Mouse (Mus musculus) gastrocnemius, adult 2 months (tissue): ENCODE results near the gene Kpna3. TPM values are rescaled to one million over a fixed set of nuclear protein-coding genes. Genes with fewer than 3 reads are reported as not detected.
A peak's percentile ranks its signal among the peaks of the same experiment; 100 is the strongest.
"Not testable (repeated sequence)": the region's sequence is repeated elsewhere in the genome, so short reads cannot be mapped to it uniquely, and the experiment has no call there.

Experiments
- DNase-seq: peaks from one replicate; pipeline ENCODE4 v3.0.0; 2022
- H3K27ac ChIP-seq: fragments of 200-600 bp; 2 replicates; pipeline ENCODE4 v1.8.1; 2022; ENCODE audit warnings: mild to moderate bottlenecking
- H3K4me3 ChIP-seq: fragments of 200-600 bp; 2 replicates; pipeline ENCODE4 v1.8.1; 2022; ENCODE audit warnings: mild to moderate bottlenecking, moderate library complexity
- CTCF ChIP-seq: fragments of 200-600 bp; IDR thresholded peaks from 2 replicates; pipeline ENCODE4 v1.8.1; 2022; ENCODE audit warnings: antibody characterized with exemption, mild to moderate bottlenecking, moderate library complexity
- intact Hi-C: fragments of 180-260 bp; cut with DNase I; formaldehyde crosslinking; loops from one replicate; pipeline ENCODE4 v1.15.1; 2025
- total RNA-seq, 2 experiments: library from RNA; stranded (reverse); gene quantifications; 2 replicates each; pipeline ENCODE4 v1.2.3; 2021

The Kpna3 gene
- total RNA-seq, 2 experiments from 2014 or later: 111 to 118 TPM

DNA sequence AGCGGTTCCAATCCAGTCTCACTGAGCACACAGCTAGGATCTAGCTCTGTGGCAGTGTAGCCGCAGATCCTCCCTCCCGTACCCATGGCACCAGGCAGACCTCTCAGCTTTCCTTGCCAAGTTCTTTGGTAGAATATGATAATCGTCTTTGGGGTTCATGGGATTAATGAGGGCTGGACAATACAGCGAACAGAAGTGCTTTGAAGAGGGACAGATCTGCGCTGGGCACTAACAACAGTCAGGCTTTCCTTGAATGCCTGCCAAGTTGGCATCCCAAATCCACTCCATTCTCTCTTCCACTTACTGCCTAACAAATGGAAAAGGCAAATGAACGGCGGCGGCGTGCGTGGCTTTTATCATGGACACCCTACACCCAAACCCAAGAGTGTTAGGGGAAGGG, 109.1 kb downstream of the Kpna3 start:
- DNase-seq: peak; percentile 29
- peak overlapping the region; percentile 96 for H3K27ac ChIP-seq
- TF ChIP-seq CTCF: no peak
- H3K4me3 ChIP-seq: peak overlapping the region; percentile 62
- intact Hi-C loops: loop anchor here (5.0 kb wide), 1 partner anchor 227 kb away; the partner anchor contains the start of gene Spryd7

- TF ChIP-seq CTCF: peak; percentile 7; the same call in 1 of the 2 replicates
- peak overlapping the region; percentile 92 for H3K27ac ChIP-seq
- peak overlapping the region; percentile 60 for H3K4me3 ChIP-seq
- DNase-seq: peak; percentile 87
- intact Hi-C loops: no loop called here
Observed at GRCm38 (mm10) chr14:61327618-61328450, 111.8 kb downstream of the Kpna3 start.

- DNase-seq: peak; percentile 39
- Histone ChIP-seq H3K27ac (peak overlapping the region; percentile 92), H3K4me3 (peak overlapping the region; percentile 60)
- TF ChIP-seq CTCF: peak; percentile 59
- intact Hi-C loops: not testable (repeated sequence)
Observed at GRCm38 (mm10) chr14:61327007-61327406, 112.7 kb downstream of the Kpna3 start.

DNA sequence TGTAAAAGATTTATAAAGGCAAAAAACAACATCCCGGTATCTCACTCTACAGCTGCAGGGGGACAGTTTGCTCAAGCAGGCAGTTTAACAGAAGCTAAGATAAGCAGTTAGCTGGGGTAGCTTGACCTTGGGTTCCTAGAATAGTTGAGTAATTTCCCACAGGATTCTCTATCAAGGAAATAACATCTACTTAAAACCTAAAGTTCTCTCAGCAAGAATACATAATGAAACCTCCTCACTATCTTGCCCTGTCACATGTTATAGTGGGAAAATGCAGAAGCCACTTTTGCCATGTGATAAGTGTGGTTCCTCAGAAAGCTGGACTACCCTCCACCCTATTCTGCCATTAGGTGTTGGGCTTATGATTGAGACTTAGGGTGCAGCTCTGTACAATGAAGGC, 116.9 kb downstream of the Kpna3 start:
- no peak for DNase-seq
- no peak for TF ChIP-seq CTCF
- Histone ChIP-seq H3K4me3 (no peak overlapping the region), H3K27ac (no peak overlapping the region)
- intact Hi-C loops: no loop called here

DNA sequence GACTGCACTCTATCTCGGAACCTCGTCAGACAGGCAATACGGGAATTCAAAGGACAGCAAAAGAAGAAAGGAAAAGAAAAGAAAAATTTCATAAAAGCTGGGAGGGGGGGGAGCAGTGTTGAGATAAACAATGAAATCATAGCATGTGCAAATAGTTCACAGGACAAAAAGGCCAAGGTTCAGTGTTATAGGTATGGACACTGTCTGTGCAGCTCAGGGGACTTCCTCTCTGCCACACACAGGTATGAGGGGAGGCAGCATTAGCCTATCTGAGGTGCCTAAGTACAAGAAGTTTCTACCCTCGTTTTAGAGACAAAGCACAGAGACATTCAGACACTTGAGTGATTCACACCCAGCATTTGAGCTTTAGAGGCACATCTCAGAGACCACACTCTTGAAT, 118.5 kb downstream of the Kpna3 start:
- H3K27ac ChIP-seq: no peak overlapping the region
- intact Hi-C loops: no loop called here
- no peak overlapping the region for H3K4me3 ChIP-seq
- no peak for DNase-seq
- TF ChIP-seq CTCF: no peak

DNA sequence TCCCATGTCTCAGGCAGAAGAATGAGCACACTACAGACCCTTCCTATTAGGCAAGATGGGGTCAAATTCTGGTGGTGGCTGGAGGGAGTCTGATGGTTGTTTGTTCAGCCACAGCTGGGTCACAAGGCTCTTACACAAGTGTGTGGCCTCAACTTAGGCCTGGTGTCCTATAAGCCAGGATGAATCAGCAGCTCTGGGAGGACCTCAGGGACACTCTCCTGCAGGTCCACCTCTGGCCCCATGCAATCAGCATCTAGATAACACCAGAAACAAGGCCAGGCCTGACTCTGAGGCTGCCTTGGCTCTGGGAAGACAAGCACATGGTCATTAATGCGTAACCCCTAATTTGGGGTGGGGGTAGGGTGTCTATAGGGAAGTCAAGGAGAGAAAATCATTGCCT, 118.9 kb downstream of the Kpna3 start:
- no peak for DNase-seq
- TF ChIP-seq CTCF: no peak
- H3K4me3 ChIP-seq: no peak overlapping the region
- no peak overlapping the region for H3K27ac ChIP-seq
- intact Hi-C loops: no loop called here

DNA sequence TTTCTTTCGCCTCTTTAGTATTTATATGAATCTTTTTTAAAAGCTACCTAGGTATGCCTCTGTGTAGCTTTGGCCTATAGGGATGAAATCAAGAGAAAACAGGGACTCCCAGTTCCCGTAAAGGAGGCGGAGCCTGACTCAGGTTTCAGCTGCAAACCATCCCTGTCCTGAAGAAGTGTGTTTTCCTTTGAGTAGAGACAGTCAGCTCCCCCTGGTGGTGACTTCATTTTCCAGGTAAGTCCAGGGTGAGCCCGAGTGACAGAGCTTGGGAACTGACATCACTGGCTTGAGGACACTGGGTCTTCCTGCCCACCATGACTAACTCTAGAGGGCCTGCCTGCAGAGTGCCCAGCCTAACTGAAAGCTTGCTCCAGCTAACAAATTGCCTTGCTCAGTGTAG, 122.8 kb downstream of the Kpna3 start:
- Histone ChIP-seq H3K27ac (no peak overlapping the region), H3K4me3 (no peak overlapping the region)
- intact Hi-C loops: no loop called here
- DNase-seq: peak; percentile 62
- peak; percentile 75 for TF ChIP-seq CTCF

Other genes with a start within 250 kb of the Kpna3 start
- gene Sgcg, start 181.4 kb downstream of the Kpna3 start, total RNA-seq: 100 to 1,000 TPM; 126 to 144 TPM
- gene Arl11, start 130.1 kb downstream of the Kpna3 start, total RNA-seq: under 1 TPM; 0.54 to 0.56 TPM
- gene Ebpl, start 79.4 kb downstream of the Kpna3 start, total RNA-seq: 1 to 10 TPM; 1.1 to 1.2 TPM
- gene Spryd7, start 117.0 kb upstream of the Kpna3 start, total RNA-seq: 10 to 100 TPM; 43.7 to 55.9 TPM
- gene Trim13, start 158.4 kb upstream of the Kpna3 start, total RNA-seq: 1 to 10 TPM; 6.6 to 8.5 TPM
- not detected for gene Kcnrg, start 167.6 kb upstream of the Kpna3 start, total RNA-seq